Mouse (Mus musculus): ENCODE data around the gene Vipas39. TPM values are rescaled to one million over a fixed set of nuclear protein-coding genes. Genes with fewer than 3 reads are reported as not detected.
"Not testable (repeated sequence)": the region's sequence is repeated elsewhere in the genome, so short reads cannot be mapped to it uniquely, and the experiment has no call there.

Gene Vipas39
- polyA plus RNA-seq, 1 experiment from 2014 or later: 35.1 TPM

- no peak overlapping the region for H3K27ac ChIP-seq (replicated peaks; ENCODE audit: low read depth, low read length)
- WGBS: 19% methylated on average over 6 of the region's 6 CpGs
Measured at GRCm38 (mm10) chr12:87278118-87278730, 12.2 kb upstream of the Vipas39 start.

DNA sequence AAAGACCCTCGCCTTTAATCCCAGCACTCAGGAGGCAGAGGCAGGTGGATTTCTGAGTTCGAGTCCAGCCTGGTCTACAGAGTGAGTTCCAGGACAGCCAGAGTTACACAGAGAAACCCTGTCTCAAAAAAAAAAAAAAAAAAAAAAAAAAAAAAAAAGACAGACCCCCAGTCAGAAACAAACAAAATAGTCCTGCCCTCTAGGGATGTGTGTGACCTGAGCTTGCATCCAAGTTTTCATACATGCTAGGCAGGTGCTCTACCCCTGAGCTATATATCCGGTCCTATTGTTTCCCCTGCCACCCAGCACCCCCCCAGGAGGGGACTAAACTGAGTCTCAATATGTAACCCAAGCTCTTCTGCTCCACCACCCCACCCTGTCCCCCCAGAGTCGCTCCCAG lies 11.2 kb upstream of the Vipas39 start:
- 0 out of 2 replicates have a peak, but pooled peaks have one; percentile 12 for ATAC-seq (ENCODE audit: low read depth)
- H3K27me3 ChIP-seq (replicated peaks; ENCODE audit: control insufficient read depth, insufficient read depth, low read length): not testable (repeated sequence)
- WGBS: 83% methylated on average over 4 of the region's 4 CpGs

More at GRCm38 (mm10) chr12:87278118-87278730, 12.2 kb upstream of the Vipas39 start:
- no peaks in the 10 kb centered on the region for H3K4me1 ChIP-seq (ENCODE audit: control insufficient read depth, insufficient read depth, low read length)
- H3K27me3 ChIP-seq (replicated peaks; ENCODE audit: control insufficient read depth, insufficient read depth, low read length): no peaks in the 10 kb centered on the region
- no peak overlapping the region for H3K4me2 ChIP-seq (ENCODE audit: low read depth, low read length)
- H3K9ac ChIP-seq (ENCODE audit: low read depth, low read length): no peak overlapping the region
- no peaks in the 10 kb centered on the region for H3K9me3 ChIP-seq (ENCODE audit: control insufficient read depth, low read length)
- no peak overlapping the region for H3K4me3 ChIP-seq (ENCODE audit: low read depth, low read length)
- ATAC-seq (ENCODE audit: low read depth) (peak; percentile 28; the same call in 1 of the 2 replicates), DNase-seq (ENCODE audit: low spot score) (peak; percentile 48)
- peaks cover 37% of the 10 kb centered on the region for H3K36me3 ChIP-seq (ENCODE audit: control insufficient read depth, insufficient read depth, low read length)

DNA sequence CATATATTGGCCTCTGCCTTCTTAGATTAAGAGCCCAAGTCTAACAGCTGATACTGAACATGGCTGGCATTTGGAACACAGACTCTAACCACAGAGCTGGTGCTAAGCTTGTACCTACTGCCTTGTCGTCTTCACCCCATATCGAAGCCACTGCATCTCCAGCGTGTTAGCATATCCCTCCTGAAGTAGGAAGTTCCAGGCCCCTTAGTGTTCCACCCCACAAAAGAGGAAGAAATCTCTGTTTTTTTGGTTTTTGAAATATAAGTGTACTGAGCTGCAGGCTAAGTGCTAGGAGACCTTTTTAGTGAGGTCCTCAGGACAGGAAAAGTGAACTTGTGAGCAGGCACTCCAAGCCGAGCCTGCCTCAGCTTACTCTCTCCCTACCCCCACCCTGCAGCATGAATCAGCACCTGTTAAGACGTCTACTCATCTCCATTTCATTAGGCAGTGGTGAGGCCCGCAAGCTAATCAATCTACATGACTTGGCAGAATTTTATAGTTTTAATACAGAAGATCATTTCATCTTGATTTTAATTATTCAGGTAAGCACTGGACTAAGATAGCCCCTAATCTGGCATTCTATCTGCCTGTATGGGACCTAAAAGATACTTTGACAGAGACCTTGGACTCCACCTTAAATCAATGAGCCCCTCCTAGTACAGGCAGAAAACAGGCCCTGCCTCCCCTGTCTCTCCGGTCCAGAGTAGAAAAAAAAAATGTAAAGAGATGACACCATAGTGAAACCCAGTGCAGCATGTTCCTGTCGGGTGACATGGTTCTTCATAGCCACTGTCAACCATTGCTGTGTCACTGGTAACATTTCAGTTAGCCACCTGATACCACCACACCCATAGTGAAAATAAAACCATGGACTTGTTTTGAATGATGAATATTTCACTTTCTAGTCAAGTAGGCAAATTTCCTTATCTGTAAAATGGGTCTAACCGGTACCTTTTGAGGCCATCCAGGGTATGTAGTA lies 9.1 kb upstream of the Vipas39 start:
- WGBS: 91% methylated on average over 9 of the region's 9 CpGs
- no peak for ATAC-seq (ENCODE audit: low read depth)
- Histone ChIP-seq H3K27ac (replicated peaks; ENCODE audit: low read depth, low read length) (no peak overlapping the region), H3K4me2 (ENCODE audit: low read depth, low read length) (no peak overlapping the region), H3K36me3 (ENCODE audit: control insufficient read depth, insufficient read depth, low read length) (peaks cover 68% of the 10 kb centered on the region), H3K4me3 (ENCODE audit: low read depth, low read length) (no peak overlapping the region), H3K27me3 (replicated peaks; ENCODE audit: control insufficient read depth, insufficient read depth, low read length) (no peaks in the 10 kb centered on the region), H3K9me3 (ENCODE audit: control insufficient read depth, low read length) (no peaks in the 10 kb centered on the region), H3K4me1 (ENCODE audit: control insufficient read depth, insufficient read depth, low read length) (no peaks in the 10 kb centered on the region), H3K9ac (ENCODE audit: low read depth, low read length) (no peak overlapping the region)
- no peak for DNase-seq (ENCODE audit: low spot score)

More for the DNA sequence above, 11.2 kb upstream of the Vipas39 start:
- H3K4me3 ChIP-seq (ENCODE audit: low read depth, low read length); H3K27ac ChIP-seq (replicated peaks; ENCODE audit: low read depth, low read length); H3K4me2 ChIP-seq (ENCODE audit: low read depth, low read length); H3K9ac ChIP-seq (ENCODE audit: low read depth, low read length); H3K4me1 ChIP-seq (ENCODE audit: control insufficient read depth, insufficient read depth, low read length); DNase-seq (ENCODE audit: low spot score); H3K9me3 ChIP-seq (ENCODE audit: control insufficient read depth, low read length): not testable (repeated sequence)
- peaks cover 47% of the 10 kb centered on the region for H3K36me3 ChIP-seq (ENCODE audit: control insufficient read depth, insufficient read depth, low read length)

GRCm38 (mm10) chr12:87267682-87268081 lies 1.6 kb upstream of the Vipas39 start:
- peaks cover 15% of the 10 kb centered on the region for H3K4me1 ChIP-seq (ENCODE audit: control insufficient read depth, insufficient read depth, low read length)
- H3K4me3 ChIP-seq (ENCODE audit: low read depth, low read length): peak overlapping the region; percentile 81
- H3K36me3 ChIP-seq (ENCODE audit: control insufficient read depth, insufficient read depth, low read length): peaks cover 55% of the 10 kb centered on the region
- H3K27ac ChIP-seq (replicated peaks; ENCODE audit: low read depth, low read length): no peak overlapping the region
- no peaks in the 10 kb centered on the region for H3K9me3 ChIP-seq (ENCODE audit: control insufficient read depth, low read length)
- WGBS: 17% methylated on average over 4 of the region's 4 CpGs
- ATAC-seq (ENCODE audit: low read depth) (no peak), DNase-seq (ENCODE audit: low spot score) (peak; percentile 38)
- peak overlapping the region; percentile 83 for H3K4me2 ChIP-seq (ENCODE audit: low read depth, low read length)
- H3K27me3 ChIP-seq (replicated peaks; ENCODE audit: control insufficient read depth, insufficient read depth, low read length): no peaks in the 10 kb centered on the region
- H3K9ac ChIP-seq (ENCODE audit: low read depth, low read length): peak overlapping the region; percentile 89

- H3K36me3 ChIP-seq (ENCODE audit: control insufficient read depth, insufficient read depth, low read length): peaks cover 55% of the 10 kb centered on the region
- ATAC-seq (ENCODE audit: low read depth) (peak; percentile 34), DNase-seq (ENCODE audit: low spot score) (peak; percentile 35)
- H3K9me3 ChIP-seq (ENCODE audit: control insufficient read depth, low read length): no peaks in the 10 kb centered on the region
- peaks cover 15% of the 10 kb centered on the region for H3K4me1 ChIP-seq (ENCODE audit: control insufficient read depth, insufficient read depth, low read length)
- H3K9ac ChIP-seq (ENCODE audit: low read depth, low read length): peak overlapping the region; percentile 89
- WGBS: under 1% methylated on average over 23 of the region's 31 CpGs
- H3K4me3 ChIP-seq (ENCODE audit: low read depth, low read length): peak overlapping the region; percentile 81
- H3K27ac ChIP-seq (replicated peaks; ENCODE audit: low read depth, low read length): peak overlapping the region; percentile 88
- peak overlapping the region; percentile 83 for H3K4me2 ChIP-seq (ENCODE audit: low read depth, low read length)
- H3K27me3 ChIP-seq (replicated peaks; ENCODE audit: control insufficient read depth, insufficient read depth, low read length): no peaks in the 10 kb centered on the region
Measured at GRCm38 (mm10) chr12:87266827-87267603, 959 bp upstream of the Vipas39 start.

GRCm38 (mm10) chr12:87265444-87265843 lies 612 bp downstream of the Vipas39 start:
- Histone ChIP-seq H3K9ac (ENCODE audit: low read depth, low read length) (peak overlapping the region; percentile 89), H3K36me3 (ENCODE audit: control insufficient read depth, insufficient read depth, low read length) (peaks cover 55% of the 10 kb centered on the region), H3K4me1 (ENCODE audit: control insufficient read depth, insufficient read depth, low read length) (peaks cover 15% of the 10 kb centered on the region), H3K27me3 (replicated peaks; ENCODE audit: control insufficient read depth, insufficient read depth, low read length) (no peaks in the 10 kb centered on the region), H3K27ac (replicated peaks; ENCODE audit: low read depth, low read length) (peak overlapping the region; percentile 88), H3K4me3 (ENCODE audit: low read depth, low read length) (peak overlapping the region; percentile 81), H3K4me2 (ENCODE audit: low read depth, low read length) (peak overlapping the region; percentile 75), H3K9me3 (ENCODE audit: control insufficient read depth, low read length) (no peaks in the 10 kb centered on the region)
- WGBS: 18% methylated on average over 11 of the region's 11 CpGs
- ATAC-seq (ENCODE audit: low read depth) (no peak), DNase-seq (ENCODE audit: low spot score) (no peak)

GRCm38 (mm10) chr12:87260562-87260961 lies 5.5 kb downstream of the Vipas39 start:
- Histone ChIP-seq H3K4me1 (ENCODE audit: control insufficient read depth, insufficient read depth, low read length) (peaks cover 8% of the 10 kb centered on the region; the same call in 1 of the 2 replicates), H3K36me3 (ENCODE audit: control insufficient read depth, insufficient read depth, low read length) (peaks cover 72% of the 10 kb centered on the region), H3K9ac (ENCODE audit: low read depth, low read length) (no peak overlapping the region), H3K4me3 (ENCODE audit: low read depth, low read length) (no peak overlapping the region), H3K27ac (replicated peaks; ENCODE audit: low read depth, low read length) (no peak overlapping the region), H3K27me3 (replicated peaks; ENCODE audit: control insufficient read depth, insufficient read depth, low read length) (no peaks in the 10 kb centered on the region), H3K9me3 (ENCODE audit: control insufficient read depth, low read length) (no peaks in the 10 kb centered on the region), H3K4me2 (ENCODE audit: low read depth, low read length) (no peak overlapping the region)
- WGBS: 96% methylated on average over 8 of the region's 8 CpGs
- DNase-seq (ENCODE audit: low spot score) (no peak), ATAC-seq (ENCODE audit: low read depth) (no peak)

DNA sequence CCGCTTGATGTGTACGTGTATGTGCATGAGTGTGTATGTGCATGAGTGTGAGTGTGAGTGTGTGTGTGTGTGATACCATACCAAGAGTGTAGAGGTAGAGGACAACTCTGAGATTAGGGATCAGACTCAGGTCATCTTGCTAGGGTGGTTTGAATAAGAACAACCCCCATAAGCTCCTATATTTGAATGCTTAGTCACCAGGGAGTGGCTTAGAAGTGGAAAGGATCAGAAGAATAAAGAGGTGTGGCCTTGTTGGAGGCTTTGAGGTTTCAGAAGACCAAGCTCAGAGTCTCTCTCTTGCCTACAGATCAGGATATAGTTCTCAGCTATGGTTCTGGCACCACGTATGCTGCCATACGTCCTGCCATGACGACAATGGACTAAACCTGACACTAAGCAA lies 9.4 kb downstream of the Vipas39 start:
- no peak for DNase-seq (ENCODE audit: low spot score)
- Histone ChIP-seq H3K27ac (replicated peaks; ENCODE audit: low read depth, low read length) (no peak overlapping the region), H3K4me1 (ENCODE audit: control insufficient read depth, insufficient read depth, low read length) (no peaks in the 10 kb centered on the region), H3K9me3 (ENCODE audit: control insufficient read depth, low read length) (no peaks in the 10 kb centered on the region), H3K27me3 (replicated peaks; ENCODE audit: control insufficient read depth, insufficient read depth, low read length) (no peaks in the 10 kb centered on the region), H3K4me3 (ENCODE audit: low read depth, low read length) (no peak overlapping the region), H3K4me2 (ENCODE audit: low read depth, low read length) (no peak overlapping the region), H3K36me3 (ENCODE audit: control insufficient read depth, insufficient read depth, low read length) (peaks cover 91% of the 10 kb centered on the region), H3K9ac (ENCODE audit: low read depth, low read length) (no peak overlapping the region)
- ATAC-seq (ENCODE audit: low read depth): no peak
- WGBS: 94% methylated on average over 5 of the region's 5 CpGs
